Mouse (Mus musculus) CH12F3 (cell line): ENCODE results near the gene Preb.

ENCODE experiments used
- in situ Hi-C: fragments of 300-500 bp; cut with MboI; formaldehyde crosslinking; loops from 2 replicates; pipeline ENCODE4 v1.14.3; 2020; ENCODE audit warnings: low sequenced_read_pairs

Preb gene

GRCm38 (mm10) chr5:30955751-30956150 is 4.4 kb downstream of the Preb start:
- in situ Hi-C loops: no loop called here

- in situ Hi-C loops: no loop called here
These were observed 5.6 kb downstream of the Preb start for GRCm38 (mm10) chr5:30954556-30954955.

GRCm38 (mm10) chr5:30954065-30954464 is 6.1 kb downstream of the Preb start:
- in situ Hi-C loops: no loop called here

GRCm38 (mm10) chr5:30952551-30952950 is 7.6 kb downstream of the Preb start:
- in situ Hi-C loops: no loop called here

GRCm38 (mm10) chr5:30951706-30952105 is 8.5 kb downstream of the Preb start:
- in situ Hi-C loops: no loop called here

GRCm38 (mm10) chr5:30950922-30951321 is 9.2 kb downstream of the Preb start:
- in situ Hi-C loops: no loop called here

GRCm38 (mm10) chr5:30950451-30950850 is 9.7 kb downstream of the Preb start:
- in situ Hi-C loops: no loop called here

- in situ Hi-C loops: no loop called here
These were observed 10.4 kb downstream of the Preb start for GRCm38 (mm10) chr5:30949654-30950326.

GRCm38 (mm10) chr5:30948620-30949019 is 11.5 kb downstream of the Preb start:
- in situ Hi-C loops: no loop called here

- in situ Hi-C loops: no loop called here
These were observed 15.0 kb downstream of the Preb start, which contains the start of gene Cgref1 for GRCm38 (mm10) chr5:30944956-30945781. TSS of gene Cgref1 (minus strand) at chr5:30945591.

- in situ Hi-C loops: no loop called here
These were observed 15.8 kb downstream of the Preb start for GRCm38 (mm10) chr5:30944344-30944743.

- in situ Hi-C loops: no loop called here
These were observed 17.2 kb downstream of the Preb start for GRCm38 (mm10) chr5:30943004-30943403.

GRCm38 (mm10) chr5:30934725-30935461 is 25.3 kb downstream of the Preb start:
- in situ Hi-C loops: no loop called here

- in situ Hi-C loops: no loop called here
These were observed 26.5 kb downstream of the Preb start for GRCm38 (mm10) chr5:30933705-30934104.

GRCm38 (mm10) chr5:30931378-30931777 is 28.8 kb downstream of the Preb start:
- in situ Hi-C loops: no loop called here

GRCm38 (mm10) chr5:30930846-30931245 is 29.3 kb downstream of the Preb start:
- in situ Hi-C loops: no loop called here

- in situ Hi-C loops: no loop called here
These were observed 30.0 kb downstream of the Preb start for GRCm38 (mm10) chr5:30930121-30930520.

- in situ Hi-C loops: no loop called here
These were observed 32.1 kb downstream of the Preb start for GRCm38 (mm10) chr5:30927945-30928529.

GRCm38 (mm10) chr5:30926073-30926472 is 34.1 kb downstream of the Preb start:
- in situ Hi-C loops: no loop called here

GRCm38 (mm10) chr5:30925217-30925616 is 34.9 kb downstream of the Preb start:
- in situ Hi-C loops: no loop called here

- in situ Hi-C loops: no loop called here
These were observed 35.5 kb downstream of the Preb start for GRCm38 (mm10) chr5:30924614-30925013.
